Mouse (Mus musculus): Measurements from ENCODE around the gene Zfp938. TPM values are rescaled to one million over a fixed set of nuclear protein-coding genes. Genes with fewer than 3 reads are reported as not detected.

Zfp938 gene
- not detected in 2 replicates for polyA plus RNA-seq (2012; ENCODE audit: insufficient read depth, insufficient read length, low replicate concordance, missing spikeins)

- TF ChIP-seq POLR2A (IDR thresholded peaks at IDR 0.05; ENCODE audit: insufficient read depth, low read depth, low read length) (peak; percentile 62; the same call in 1 of the 2 replicates), CTCF (IDR thresholded peaks at IDR 0.05; ENCODE audit: insufficient read depth, low read depth, low read length) (no peak)
- H3K4me3 ChIP-seq (ENCODE audit: insufficient read depth, low read depth, low read length), result peak within 1 kb of the TSS; percentile 66
- H3K27ac ChIP-seq (ENCODE audit: insufficient read depth, low read depth, low read length), result peak within 1 kb of the TSS; percentile 18
- H3K4me1 ChIP-seq (ENCODE audit: control insufficient read depth, insufficient read depth, low read length), result no peaks in the 10 kb centered on the region
- WGBS, result under 1% methylated on average over 27 of the region's 27 CpGs
Observed at GRCm38 (mm10) chr10:82240742-82241400, at the start of gene Zfp938. Gene Zfp938, minus strand, starts transcription at chr10:82241280.

GRCm38 (mm10) chr10:82257331-82257730 is 16.3 kb upstream of the Zfp938 start:
- no peak for TF ChIP-seq CTCF (IDR thresholded peaks at IDR 0.05; ENCODE audit: insufficient read depth, low read depth, low read length)
- no peak for TF ChIP-seq POLR2A (IDR thresholded peaks at IDR 0.05; ENCODE audit: insufficient read depth, low read depth, low read length)
- H3K4me1 ChIP-seq (ENCODE audit: control insufficient read depth, insufficient read depth, low read length), result no peaks in the 10 kb centered on the region
- 85% methylated on average over 2 of the region's 2 CpGs for WGBS
- H3K4me3 ChIP-seq (ENCODE audit: insufficient read depth, low read depth, low read length), result no peak overlapping the region
- no peak overlapping the region for H3K27ac ChIP-seq (ENCODE audit: insufficient read depth, low read depth, low read length)

GRCm38 (mm10) chr10:82245021-82245420 is 3.9 kb upstream of the Zfp938 start:
- Histone ChIP-seq H3K27ac (ENCODE audit: insufficient read depth, low read depth, low read length) (no peak overlapping the region), H3K4me1 (ENCODE audit: control insufficient read depth, insufficient read depth, low read length) (no peaks in the 10 kb centered on the region), H3K4me3 (ENCODE audit: insufficient read depth, low read depth, low read length) (no peak overlapping the region)
- TF ChIP-seq CTCF (IDR thresholded peaks at IDR 0.05; ENCODE audit: insufficient read depth, low read depth, low read length), result no peak
- TF ChIP-seq POLR2A (IDR thresholded peaks at IDR 0.05; ENCODE audit: insufficient read depth, low read depth, low read length), result no peak

DNA sequence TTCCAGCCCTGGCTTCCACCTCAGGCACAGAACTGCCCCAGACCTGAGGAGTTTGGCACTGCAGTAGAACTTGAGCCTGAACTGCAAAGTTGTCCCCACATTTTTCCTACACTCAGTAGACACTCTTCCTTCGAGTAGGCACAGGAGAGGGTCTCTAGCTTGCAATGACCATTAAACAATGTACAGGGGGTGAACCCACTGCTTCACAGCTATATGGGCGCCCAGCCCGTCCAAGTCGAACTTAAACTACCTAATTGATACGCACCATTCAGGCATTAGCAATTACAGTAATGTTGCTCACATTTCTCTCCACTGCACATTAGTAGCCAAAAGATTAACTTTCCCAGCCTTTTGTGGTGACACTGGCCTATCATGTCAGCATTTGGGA is 315 bp upstream of the Zfp938 start:
- H3K27ac ChIP-seq (ENCODE audit: insufficient read depth, low read depth, low read length), result no peak overlapping the region
- H3K4me3 ChIP-seq (ENCODE audit: insufficient read depth, low read depth, low read length), result peak overlapping the region; percentile 66
- TF ChIP-seq POLR2A (IDR thresholded peaks at IDR 0.05; ENCODE audit: insufficient read depth, low read depth, low read length), result no peak; the same call in 1 of the 2 replicates
- no peak for TF ChIP-seq CTCF (IDR thresholded peaks at IDR 0.05; ENCODE audit: insufficient read depth, low read depth, low read length)
- no peaks in the 10 kb centered on the region for H3K4me1 ChIP-seq (ENCODE audit: control insufficient read depth, insufficient read depth, low read length)
- 47% methylated on average over 5 of the region's 5 CpGs for WGBS

DNA sequence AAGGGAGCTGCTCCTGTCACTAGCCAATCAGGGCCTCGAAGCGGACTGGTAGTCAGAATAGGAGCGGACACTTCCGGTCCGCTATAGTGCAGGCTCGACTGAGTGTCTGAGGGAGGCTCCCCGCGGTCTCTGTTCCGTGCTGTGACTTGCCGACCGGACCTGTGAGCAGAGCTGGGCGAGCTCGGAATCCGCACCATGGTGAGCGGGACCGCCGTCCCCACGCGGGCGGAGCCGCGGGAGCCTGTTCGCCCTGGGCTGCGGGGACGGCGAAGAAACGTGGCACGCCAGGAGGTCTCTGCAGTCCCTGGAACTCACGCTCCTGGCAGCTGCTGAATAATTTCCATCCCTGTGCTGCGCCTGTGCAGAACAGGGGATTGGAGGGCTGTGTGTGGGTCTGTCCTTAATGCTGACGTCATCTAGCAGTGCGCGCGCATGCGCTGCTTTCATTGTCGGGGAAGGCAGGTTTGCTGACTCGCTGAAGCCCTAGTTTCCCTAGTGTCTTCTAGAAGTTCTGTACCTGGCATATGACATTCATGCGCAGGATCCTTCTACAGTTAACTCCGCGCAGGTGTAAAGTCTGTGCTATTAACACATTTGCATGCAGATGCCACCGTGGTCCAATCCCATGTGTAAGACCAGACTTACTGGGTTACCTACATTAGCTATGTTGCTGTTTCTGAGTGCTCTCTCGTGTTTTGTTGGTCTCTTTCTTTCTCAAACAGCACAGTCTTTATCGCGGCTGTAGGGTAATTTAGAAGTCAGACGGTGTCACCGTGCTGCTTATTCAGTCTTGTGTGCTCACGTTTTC is 62.6 kb downstream of the Zfp938 start:
- WGBS, result 3% methylated on average over 47 of the region's 47 CpGs
- H3K4me3 ChIP-seq (ENCODE audit: insufficient read depth, low read depth, low read length), result peak overlapping the region; percentile 86
- H3K4me1 ChIP-seq (ENCODE audit: control insufficient read depth, insufficient read depth, low read length), result 0 out of 2 replicates have a peak, but pooled peaks cover 2% of the 10 kb centered on the region
- TF ChIP-seq CTCF (IDR thresholded peaks at IDR 0.05; ENCODE audit: insufficient read depth, low read depth, low read length), result no peak
- TF ChIP-seq POLR2A (IDR thresholded peaks at IDR 0.05; ENCODE audit: insufficient read depth, low read depth, low read length), result peak; percentile 90
- peak overlapping the region; percentile 95 for H3K27ac ChIP-seq (ENCODE audit: insufficient read depth, low read depth, low read length)

Other genes starting within 250 kb of the Zfp938 start
- not detected in 2 replicates for gene Zfp873, start 193.2 kb downstream of the Zfp938 start, polyA plus RNA-seq (2012; ENCODE audit: insufficient read depth, insufficient read length, low replicate concordance, missing spikeins)
- not detected in 2 replicates for gene BC024063, start 157.9 kb downstream of the Zfp938 start, polyA plus RNA-seq (2012; ENCODE audit: insufficient read depth, insufficient read length, low replicate concordance, missing spikeins)
- not detected in 2 replicates for gene AU041133, start 113.3 kb downstream of the Zfp938 start, polyA plus RNA-seq (2012; ENCODE audit: insufficient read depth, insufficient read length, low replicate concordance, missing spikeins)
- gene 4932415D10Rik, start 75.3 kb upstream of the Zfp938 start, polyA plus RNA-seq (2012; ENCODE audit: insufficient read depth, insufficient read length, low replicate concordance, missing spikeins), result not detected in 2 replicates
- gene Gm4924, start 113.0 kb upstream of the Zfp938 start, polyA plus RNA-seq (2012; ENCODE audit: insufficient read depth, insufficient read length, low replicate concordance, missing spikeins), result not detected in 2 replicates

All from olfactory bulb, adult 2 months (tissue).